Mouse (Mus musculus): ENCODE data around the gene Gm10447. TPM values are rescaled to one million over a fixed set of nuclear protein-coding genes. Genes with fewer than 3 reads are reported as not detected.

Gm10447 gene
- polyA plus RNA-seq, 2 experiments from 2014 or later = not detected

- ATAC-seq = no peak
These were observed 21.7 kb upstream of the Gm10447 start for GRCm38 (mm10) chr11:53478383-53479170.

GRCm38 (mm10) chr11:53477833-53478232 is 20.9 kb upstream of the Gm10447 start:
- no peak for ATAC-seq

- ATAC-seq = no peak
These were observed 18.7 kb upstream of the Gm10447 start for GRCm38 (mm10) chr11:53475620-53476019.

- ATAC-seq = no peak
These were observed 15.8 kb upstream of the Gm10447 start for GRCm38 (mm10) chr11:53472709-53473108.

- peak; percentile 85 for ATAC-seq
These were observed 13.2 kb upstream of the Gm10447 start, which contains the start of gene Gm9837 for GRCm38 (mm10) chr11:53469968-53470695. Gm9837 (minus strand) TSS chr11:53470479.

- ATAC-seq = no peak
These were observed 12.5 kb upstream of the Gm10447 start for GRCm38 (mm10) chr11:53469294-53469967.

GRCm38 (mm10) chr11:53466231-53466971 is 9.5 kb upstream of the Gm10447 start:
- ATAC-seq = no peak

GRCm38 (mm10) chr11:53463551-53464424 is 6.9 kb upstream of the Gm10447 start:
- ATAC-seq = no peak

GRCm38 (mm10) chr11:53461727-53462126 is 4.8 kb upstream of the Gm10447 start:
- ATAC-seq = no peak

GRCm38 (mm10) chr11:53460192-53460591 is 3.3 kb upstream of the Gm10447 start:
- ATAC-seq = no peak

- ATAC-seq = no peak
These were observed 2.1 kb upstream of the Gm10447 start for GRCm38 (mm10) chr11:53458996-53459395.

GRCm38 (mm10) chr11:53457372-53457954 is 553 bp upstream of the Gm10447 start:
- no peak for ATAC-seq

- ATAC-seq = no peak
These were observed 3.9 kb downstream of the Gm10447 start for GRCm38 (mm10) chr11:53453031-53453430.

- no peak for ATAC-seq
These were observed 4.5 kb downstream of the Gm10447 start for GRCm38 (mm10) chr11:53452396-53452795.

GRCm38 (mm10) chr11:53451361-53451760 is 5.5 kb downstream of the Gm10447 start:
- no peak for ATAC-seq

- no peak for ATAC-seq
These were observed 6.7 kb downstream of the Gm10447 start for GRCm38 (mm10) chr11:53450070-53450705.

- no peak for ATAC-seq
These were observed 8.4 kb downstream of the Gm10447 start for GRCm38 (mm10) chr11:53448529-53448928.

GRCm38 (mm10) chr11:53447996-53448395 is 8.9 kb downstream of the Gm10447 start:
- no peak for ATAC-seq

- no peak for ATAC-seq
These were observed 10.7 kb downstream of the Gm10447 start for GRCm38 (mm10) chr11:53446183-53446582.

GRCm38 (mm10) chr11:53445562-53445961 is 11.3 kb downstream of the Gm10447 start:
- no peak for ATAC-seq

- ATAC-seq = peak; percentile 39
These were observed 13.0 kb downstream of the Gm10447 start for GRCm38 (mm10) chr11:53443861-53444260.
